Mouse (Mus musculus) forelimb bud, embryonic 11.5 days (tissue): ENCODE measurements around the gene Topors.

Experiments
- DNase-seq: peaks from one replicate; pipeline ENCODE4 v3.0.0-alpha.2; 2012; ENCODE audit warnings: low read depth, low spot score

Topors gene

GRCm38 (mm10) chr4:40250984-40251383 is 18.7 kb downstream of the Topors start:
- DNase-seq, result no peak

GRCm38 (mm10) chr4:40244035-40244434 is 25.6 kb downstream of the Topors start:
- no peak for DNase-seq

- no peak for DNase-seq
These were observed 26.6 kb downstream of the Topors start for GRCm38 (mm10) chr4:40243006-40243405.

- no peak for DNase-seq
These were observed 27.7 kb downstream of the Topors start for GRCm38 (mm10) chr4:40241928-40242327.

GRCm38 (mm10) chr4:40240272-40240744 is 29.3 kb downstream of the Topors start:
- no peak for DNase-seq

- peak; percentile 12 for DNase-seq
These were observed 30.0 kb downstream of the Topors start, which contains the start of gene Ddx58 for GRCm38 (mm10) chr4:40239409-40240271. Ddx58 (minus strand) TSS chr4:40239828.

GRCm38 (mm10) chr4:40238483-40239408 is 30.9 kb downstream of the Topors start:
- peak; percentile 9 for DNase-seq

- no peak for DNase-seq
These were observed 32.8 kb downstream of the Topors start for GRCm38 (mm10) chr4:40236829-40237228.

GRCm38 (mm10) chr4:40234256-40234655 is 35.4 kb downstream of the Topors start:
- no peak for DNase-seq

- no peak for DNase-seq
These were observed 36.5 kb downstream of the Topors start for GRCm38 (mm10) chr4:40233062-40233664.

GRCm38 (mm10) chr4:40229723-40230122 is 39.9 kb downstream of the Topors start:
- DNase-seq, result no peak

GRCm38 (mm10) chr4:40227886-40228285 is 41.8 kb downstream of the Topors start:
- DNase-seq, result no peak

GRCm38 (mm10) chr4:40227131-40227530 is 42.5 kb downstream of the Topors start:
- DNase-seq, result no peak

- DNase-seq, result no peak
These were observed 43.6 kb downstream of the Topors start for GRCm38 (mm10) chr4:40226095-40226494.

GRCm38 (mm10) chr4:40221876-40222585 is 47.6 kb downstream of the Topors start:
- no peak for DNase-seq

GRCm38 (mm10) chr4:40221004-40221760 is 48.5 kb downstream of the Topors start:
- DNase-seq, result no peak

- DNase-seq, result no peak
These were observed 49.2 kb downstream of the Topors start for GRCm38 (mm10) chr4:40220437-40220836.

GRCm38 (mm10) chr4:40218382-40218781 is 51.3 kb downstream of the Topors start:
- peak; percentile 33 for DNase-seq

GRCm38 (mm10) chr4:40217910-40218309 is 51.7 kb downstream of the Topors start:
- DNase-seq, result no peak

- no peak for DNase-seq
These were observed 57.5 kb downstream of the Topors start for GRCm38 (mm10) chr4:40212177-40212576.
